Mouse (Mus musculus) bone marrow, adult 2 months (tissue): ENCODE results near the gene Med14.

Source experiments
- CTCF ChIP-seq: fragments of 200-500 bp; IDR thresholded peaks from 2 replicates; pipeline ENCODE4 v1.5.1; 2011; ENCODE audit warnings: low read length, control low read depth; ENCODE audit not compliant: control insufficient read depth, insufficient read depth
- POLR2A ChIP-seq: fragments of 200-500 bp; IDR thresholded peaks from 2 replicates; pipeline ENCODE4 v1.6.1; 2011; ENCODE audit warnings: low read depth, mild to moderate bottlenecking, control low read depth, low read length, borderline replicate concordance; ENCODE audit not compliant: control insufficient read depth

- TF ChIP-seq CTCF, result no peak
- TF ChIP-seq POLR2A, result no peak
Measured at GRCm38 (mm10) chrX:12771561-12771960, 9.7 kb upstream of the Med14 start.
